In the genomic region with DNA sequence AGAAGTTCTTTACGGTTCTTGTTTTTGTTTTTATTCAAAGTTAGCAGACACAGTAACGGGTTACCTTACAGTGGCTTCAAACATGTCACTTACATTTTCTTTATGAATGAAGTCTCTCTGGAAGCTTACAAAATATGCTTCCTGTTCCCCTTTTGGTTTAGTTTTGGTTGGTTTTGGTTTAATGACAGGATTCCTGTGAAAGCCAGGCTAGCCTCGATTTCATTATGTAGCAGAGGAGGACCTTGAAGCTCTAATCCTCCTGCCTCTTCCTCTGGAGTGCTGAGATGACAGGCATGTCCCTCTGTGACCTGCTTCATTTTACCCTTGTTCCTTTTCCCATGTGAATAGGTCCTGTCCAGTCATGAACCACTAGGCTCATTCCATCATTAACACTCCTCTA, we compare ENCODE assay signal across 22 mouse cellular contexts. TPM values are rescaled to one million over a fixed set of nuclear protein-coding genes. Genes with fewer than 3 reads are reported as not detected.
DNase-seq lines count a peak whose midpoint lies in the region; ATAC-seq and TF ChIP-seq lines count a peak whose summit lies in the region.
"Had no signal": no experiment of that assay in that cellular context is flagged by ENCODE, and none has a peak within 500 bp of the region (broad histone marks: within the 10 kb centered on the region; RNA-seq: fewer than 3 reads in every experiment).

No protein-coding gene starts in this region.

- no peak for TF ChIP-seq CTCF in layer of hippocampus, adult 2 months (conservative IDR thresholded peaks at IDR 0.05)

- no peak for ATAC-seq in forebrain, embryonic 15.5 days (replicated peaks)
- no peak for ATAC-seq in forebrain, embryonic 11.5 days (replicated peaks; ENCODE audit: low FRiP score)
- peak; percentile 25 to 37; a peak in 2 of 4 replicates for ATAC-seq in hematopoietic stem cell, adult 5-6 weeks (replicated peaks in 1 of 2; ENCODE audit: insufficient read depth in 1 of 2, low FRiP score in 2 of 2, low TSS enrichment in 1 of 2, low read depth in 1 of 2, poor library complexity in 2 of 2, severe bottlenecking in 2 of 2)
- no peak for ATAC-seq in monocyte, adult 5-6 weeks (replicated peaks; ENCODE audit: insufficient number of reproducible peaks, low FRiP score, low TSS enrichment, poor library complexity, severe bottlenecking)
- ATAC-seq: activated CD4-positive, CD25-positive, alpha-beta regulatory T cell, adult 4 months; inflammation-experienced regulatory T-cells, adult 6 months; intestine, embryonic 16.5 days had no signal

- peak overlapping the region; percentile 66 for H3K27ac ChIP-seq in forebrain, embryonic 15.5 days (replicated peaks)
- H3K27ac ChIP-seq in forebrain, embryonic 11.5 days (ENCODE audit: low read depth, low read length) = no peak overlapping the region
- peak overlapping the region; percentile 43; the same call in 1 of the 2 replicates for H3K27ac ChIP-seq in layer of hippocampus, adult 2 months
- H3K27ac ChIP-seq: embryonic facial prominence, embryonic 12.5 days; embryonic facial prominence, embryonic 15.5 days; forebrain, embryonic 12.5 days; gastrocnemius, adult 2 months; heart, embryonic 13.5 days; hindbrain, embryonic 13.5 days had no signal

- no peaks in the 10 kb centered on the region for H3K36me3 ChIP-seq in forebrain, embryonic 15.5 days
- no peaks in the 10 kb centered on the region for H3K36me3 ChIP-seq in forebrain, embryonic 11.5 days (ENCODE audit: control insufficient read depth, insufficient read depth, low read length)
- H3K36me3 ChIP-seq: embryonic facial prominence, embryonic 12.5 days; embryonic facial prominence, embryonic 15.5 days; forebrain, embryonic 12.5 days; heart, embryonic 13.5 days had no signal

- no peak for DNase-seq in forebrain, embryonic 11.5 days (ENCODE audit: low spot score)
- no peak for DNase-seq in layer of hippocampus, adult 2 months (ENCODE audit: low spot score in 2 of 2)
- DNase-seq in layer of hippocampus, adult 9-11 months = no peak
- no peak for DNase-seq in B cell, adult 2 months
- DNase-seq: adrenal gland, adult 8-10 months; gastrocnemius, adult 2 months; gastrocnemius, postnatal 14 days; heart, adult 18-20 months; heart, postnatal 14 days; heart, postnatal 4 days; kidney, adult 18-20 months had no signal

- no peaks in the 10 kb centered on the region for H3K9me3 ChIP-seq in forebrain, embryonic 15.5 days
- no peaks in the 10 kb centered on the region for H3K9me3 ChIP-seq in forebrain, embryonic 11.5 days (ENCODE audit: control insufficient read depth, low read length)
- H3K9me3 ChIP-seq: embryonic facial prominence, embryonic 15.5 days; forebrain, embryonic 12.5 days; hindbrain, embryonic 13.5 days had no signal

- no peaks in the 10 kb centered on the region for H3K27me3 ChIP-seq in forebrain, embryonic 15.5 days
- no peaks in the 10 kb centered on the region for H3K27me3 ChIP-seq in forebrain, embryonic 11.5 days (ENCODE audit: control insufficient read depth, insufficient read depth, low read length)
- H3K27me3 ChIP-seq: embryonic facial prominence, embryonic 12.5 days; embryonic facial prominence, embryonic 15.5 days; heart, embryonic 13.5 days; hindbrain, embryonic 13.5 days had no signal

- WGBS in forebrain, embryonic 15.5 days = 74% methylated on average over 3 of the region's 3 CpGs
- 88% methylated on average over 3 of the region's 3 CpGs for WGBS in forebrain, embryonic 11.5 days

- no peak overlapping the region for H3K4me3 ChIP-seq in forebrain, embryonic 15.5 days
- no peak overlapping the region for H3K4me3 ChIP-seq in forebrain, embryonic 11.5 days (ENCODE audit: low read depth, low read length)
- H3K4me3 ChIP-seq in layer of hippocampus, adult 2 months = no peak overlapping the region
- H3K4me3 ChIP-seq: embryonic facial prominence, embryonic 12.5 days; embryonic facial prominence, embryonic 15.5 days; forebrain, embryonic 12.5 days; gastrocnemius, adult 2 months; heart, embryonic 13.5 days; hindbrain, embryonic 13.5 days had no signal

- no peak overlapping the region for H3K9ac ChIP-seq in forebrain, embryonic 15.5 days (replicated peaks)
- no peak overlapping the region for H3K9ac ChIP-seq in forebrain, embryonic 11.5 days (ENCODE audit: low read length)
- H3K9ac ChIP-seq: embryonic facial prominence, embryonic 12.5 days; embryonic facial prominence, embryonic 15.5 days; forebrain, embryonic 12.5 days; heart, embryonic 13.5 days; hindbrain, embryonic 13.5 days had no signal

- H3K4me1 ChIP-seq in forebrain, embryonic 15.5 days = peaks cover 23% of the 10 kb centered on the region
- H3K4me1 ChIP-seq in forebrain, embryonic 11.5 days (replicated peaks; ENCODE audit: control insufficient read depth, insufficient read depth, low read length) = no peaks in the 10 kb centered on the region
- H3K4me1 ChIP-seq: embryonic facial prominence, embryonic 12.5 days; embryonic facial prominence, embryonic 15.5 days; forebrain, embryonic 12.5 days had no signal

- no peak overlapping the region for H3K4me2 ChIP-seq in forebrain, embryonic 15.5 days (replicated peaks)
- no peak overlapping the region for H3K4me2 ChIP-seq in forebrain, embryonic 11.5 days (ENCODE audit: low read depth, low read length, severe bottlenecking)
- H3K4me2 ChIP-seq: embryonic facial prominence, embryonic 12.5 days; embryonic facial prominence, embryonic 15.5 days; forebrain, embryonic 12.5 days; heart, embryonic 13.5 days; hindbrain, embryonic 13.5 days had no signal

RNA-seq across cellular contexts. Expression of gene Tbc1d7, which starts 58.6 kb away (rescaled TPM):
- 79.1 and 79.9 TPM in 2 replicates for polyA plus RNA-seq in forebrain, embryonic 15.5 days (2015; fragmentation: Nextera tagmentation; extraction: Ambion mirVana)
- 70.0 and 74.7 TPM in 2 replicates for polyA plus RNA-seq in forebrain, embryonic 11.5 days (2014; fragmentation: Nextera tagmentation; extraction: Ambion mirVana)
- total RNA-seq in layer of hippocampus, adult 2 months (2021) = 10 to 100 TPM; 26.0 to 27.2 TPM
- 3.9 and 9.0 TPM in 2 replicates for total RNA-seq in hematopoietic stem cell, adult 5-6 weeks (2017)
- total RNA-seq in monocyte, adult 5-6 weeks (2017) = 4.5 to 5.2 TPM in 2 of 3 replicates, not detected in the other

Comparison
In these comparisons a context has a peak if more than half of its experiments do, and no peak if none do; other contexts are left out.
1. ATAC-seq: peak in hematopoietic stem cell, adult 5-6 weeks (2 of 2); none in forebrain, embryonic 15.5 days (single experiment), forebrain, embryonic 11.5 days (single experiment) and monocyte, adult 5-6 weeks (single experiment).